Mouse (Mus musculus): ENCODE measurements around the gene Cdk2ap2. TPM values are rescaled to one million over a fixed set of nuclear protein-coding genes. Genes with fewer than 3 reads are reported as not detected.
A peak's percentile ranks its signal among the peaks of the same experiment; 100 is the strongest.

Cdk2ap2 gene
- total RNA-seq, 1 experiment from 2014 or later = 84.7 TPM

DNA sequence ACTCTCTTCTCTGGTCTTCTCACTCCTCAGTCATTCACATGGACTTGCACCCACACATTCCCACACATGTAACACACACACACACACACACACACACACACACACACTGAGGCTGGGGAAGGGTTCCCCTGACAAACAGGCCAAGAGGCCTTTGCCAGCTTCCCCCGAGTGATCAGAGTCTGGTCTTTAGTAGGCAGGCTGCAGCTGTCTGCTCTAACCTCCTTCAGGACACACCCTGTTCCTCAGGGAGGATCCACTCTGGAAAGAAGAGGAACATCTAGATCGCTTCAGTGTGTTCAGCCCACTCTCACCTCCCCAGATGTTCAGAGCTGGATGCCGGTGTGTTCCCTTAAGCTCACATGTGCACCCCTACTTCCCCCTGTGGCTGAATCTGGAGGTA lies 2.6 kb upstream of the Cdk2ap2 start:
- DNase-seq = no peak

DNA sequence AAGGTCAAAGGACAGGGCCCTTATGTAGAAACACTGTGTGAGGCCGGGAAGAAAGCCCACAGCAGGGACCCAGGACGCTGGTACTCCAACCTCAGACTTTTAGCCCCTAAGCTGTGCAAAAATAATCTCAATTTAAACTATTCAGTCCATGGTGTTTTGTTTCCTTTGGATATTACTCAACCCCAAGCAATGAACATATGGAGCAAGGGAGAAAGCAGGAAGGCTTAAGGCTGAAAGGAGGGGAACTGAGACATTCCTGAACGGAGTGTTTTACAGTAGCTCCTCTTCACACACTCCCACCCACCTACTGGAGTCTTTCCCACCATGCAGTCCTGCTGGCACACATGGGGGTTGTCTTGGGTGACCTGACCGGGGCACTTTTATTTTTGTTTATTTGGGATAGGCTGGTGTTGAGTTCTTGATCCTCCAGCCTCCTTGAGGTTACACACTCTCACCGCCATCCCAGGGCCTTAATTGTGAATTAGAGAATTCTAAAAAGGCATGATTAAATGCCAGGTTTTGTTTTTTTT lies 2.1 kb upstream of the Cdk2ap2 start:
- DNase-seq = no peak

DNA sequence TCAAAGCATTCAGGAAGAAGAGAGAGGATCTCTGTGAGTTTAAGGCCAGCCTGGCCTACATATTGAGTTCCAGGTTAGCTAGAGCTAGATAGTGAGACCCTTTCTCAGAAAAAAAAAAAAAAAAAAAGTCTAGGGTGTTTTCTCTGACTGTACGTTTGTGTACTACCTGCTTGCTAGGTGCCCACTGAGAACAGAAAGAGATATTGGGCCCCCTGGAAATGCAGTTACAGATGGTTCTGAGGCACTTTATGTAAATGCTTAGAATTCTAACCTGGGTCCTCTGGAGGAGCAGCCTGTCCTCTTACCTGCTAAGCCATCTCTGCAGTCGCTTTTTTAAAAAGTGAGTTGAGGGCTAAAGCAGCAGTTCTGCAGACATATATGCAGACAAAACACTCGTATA lies 1.2 kb upstream of the Cdk2ap2 start:
- no peak for DNase-seq

DNA sequence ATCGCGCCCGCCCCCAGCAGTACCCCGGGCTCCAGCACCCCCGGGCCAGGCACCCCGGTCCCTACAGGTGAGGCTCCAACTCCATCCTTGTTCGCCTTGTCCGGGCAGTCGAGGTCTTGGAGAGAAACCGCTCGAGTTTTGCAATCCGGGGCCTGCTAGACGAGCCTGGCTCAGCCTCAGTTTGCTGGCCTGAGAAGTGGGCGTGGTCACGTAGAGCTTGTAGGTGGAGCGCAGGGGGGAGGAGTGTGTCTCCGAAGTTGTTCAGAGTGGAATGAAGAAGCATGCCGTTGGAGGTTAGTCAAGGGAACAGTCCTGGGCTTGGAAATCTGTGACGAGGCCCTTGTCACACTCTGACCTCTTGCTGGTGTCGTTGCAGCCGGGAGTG lies 451 bp downstream of the Cdk2ap2 start:
- peak; percentile 80 for DNase-seq

DNA sequence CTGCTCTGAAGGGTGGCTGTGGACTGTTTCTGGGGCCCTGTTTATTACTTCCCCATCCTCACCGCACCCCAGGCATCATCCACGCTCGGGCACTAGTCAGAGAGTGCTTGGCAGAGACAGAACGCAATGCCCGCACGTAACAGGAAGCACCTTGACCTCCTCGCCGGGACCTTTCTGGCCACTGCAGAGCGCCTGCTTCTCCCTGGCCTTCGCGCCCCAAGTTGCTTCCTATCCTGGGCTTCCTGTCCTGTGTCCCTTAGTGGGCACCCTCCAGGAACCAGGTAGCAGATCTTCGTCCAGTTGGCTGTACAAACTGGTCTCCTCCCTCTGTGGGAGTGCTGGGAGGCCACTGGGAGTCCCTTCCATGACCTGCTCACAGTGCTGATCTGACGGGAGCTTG lies 1.4 kb downstream of the Cdk2ap2 start:
- no peak for DNase-seq

DNA sequence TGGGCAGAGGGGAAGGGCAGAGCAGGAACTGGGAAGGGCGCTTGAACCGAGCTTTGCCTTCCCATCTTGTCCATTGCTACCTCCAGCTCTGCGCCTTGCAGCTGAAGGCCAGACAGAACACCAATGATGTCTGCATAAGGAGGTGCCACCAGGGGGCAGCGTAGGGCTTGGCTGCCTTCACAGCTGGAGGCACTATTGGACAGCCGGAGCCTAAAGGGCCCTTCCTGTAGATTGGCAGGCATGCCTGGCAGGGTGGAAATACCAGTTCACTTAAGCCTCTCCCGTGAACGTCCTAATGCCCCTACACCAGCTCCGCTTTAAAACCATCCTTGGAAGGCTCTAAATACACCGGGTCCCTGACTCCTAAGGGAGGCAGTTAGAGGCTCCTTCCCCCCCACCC lies 2.1 kb downstream of the Cdk2ap2 start:
- DNase-seq = peak; percentile 94

DNA sequence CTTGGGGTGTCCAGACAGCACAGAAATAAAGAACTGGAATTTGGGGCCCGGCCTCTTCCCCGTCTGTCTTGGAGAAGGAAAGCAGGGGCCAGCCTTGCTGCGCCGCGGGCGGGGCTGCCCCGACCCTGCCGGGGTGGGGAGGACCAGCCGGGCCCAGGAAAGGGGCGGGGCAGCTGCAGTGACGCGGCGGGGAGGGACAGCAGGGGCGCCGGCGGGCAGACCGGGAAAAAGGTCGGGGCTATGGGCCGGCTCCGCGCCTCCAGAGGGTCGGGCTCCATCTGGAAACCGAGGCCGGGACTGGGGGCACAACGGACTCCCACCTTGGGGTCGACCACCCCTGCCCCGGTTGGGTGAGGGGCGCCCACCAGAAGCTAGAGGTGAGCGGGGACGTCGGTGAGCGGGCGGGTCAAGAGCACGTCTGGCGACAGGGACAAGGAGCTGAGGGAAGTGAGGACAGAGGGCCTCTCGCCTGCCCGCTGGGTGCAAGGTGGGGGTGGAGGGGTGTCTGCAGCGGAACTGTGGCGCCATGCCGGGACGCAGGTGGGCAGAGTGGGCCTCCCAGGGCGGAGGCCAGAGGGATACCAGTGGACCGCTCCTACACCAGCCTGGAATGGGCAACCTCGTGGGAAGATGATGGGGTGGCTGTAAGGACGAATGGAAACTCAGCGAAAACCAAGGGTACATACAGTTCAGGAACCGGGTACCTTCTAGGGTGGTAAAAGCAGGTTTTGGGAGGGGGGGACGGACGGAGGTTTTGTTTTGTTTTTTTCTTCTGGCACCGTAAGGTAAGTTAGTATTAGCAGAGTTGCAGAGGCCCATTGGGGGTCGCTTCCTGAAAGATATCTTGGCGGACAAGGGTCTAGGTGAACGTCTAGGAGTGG lies 3.1 kb downstream of the Cdk2ap2 start, which contains the start of gene Pitpnm1:
TSS of gene Pitpnm1 (plus strand) at position 162 of the 881 bp plus-strand sequence.
- peak; percentile 89 for DNase-seq

DNA sequence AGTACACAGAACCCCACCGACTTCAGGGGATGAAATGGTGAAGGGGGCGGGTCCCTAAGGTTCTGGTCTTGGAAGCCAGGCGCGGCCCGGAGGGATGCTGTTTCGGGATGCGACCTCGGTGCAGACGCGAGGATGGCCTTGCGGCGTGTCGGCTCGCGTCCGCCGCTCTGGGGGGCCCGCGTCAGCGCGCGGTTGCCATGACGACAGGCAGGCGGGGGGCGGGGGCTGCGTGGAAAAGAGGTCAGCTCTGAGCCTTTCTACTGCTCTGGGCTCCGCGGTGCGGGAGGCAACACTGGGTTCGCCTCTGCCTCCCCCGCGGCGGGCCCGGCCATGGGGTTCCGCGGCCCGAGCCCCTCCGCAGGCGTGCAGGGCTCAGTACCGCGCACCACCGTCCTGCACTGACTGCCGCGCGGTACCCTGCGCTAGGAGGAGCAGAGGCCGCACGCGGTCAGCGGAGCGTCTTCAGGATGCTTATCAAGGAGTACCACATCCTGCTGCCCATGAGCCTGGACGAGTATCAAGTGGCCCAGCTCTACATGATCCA lies 3.8 kb downstream of the Cdk2ap2 start:
- peak; percentile 72 for DNase-seq

DNA sequence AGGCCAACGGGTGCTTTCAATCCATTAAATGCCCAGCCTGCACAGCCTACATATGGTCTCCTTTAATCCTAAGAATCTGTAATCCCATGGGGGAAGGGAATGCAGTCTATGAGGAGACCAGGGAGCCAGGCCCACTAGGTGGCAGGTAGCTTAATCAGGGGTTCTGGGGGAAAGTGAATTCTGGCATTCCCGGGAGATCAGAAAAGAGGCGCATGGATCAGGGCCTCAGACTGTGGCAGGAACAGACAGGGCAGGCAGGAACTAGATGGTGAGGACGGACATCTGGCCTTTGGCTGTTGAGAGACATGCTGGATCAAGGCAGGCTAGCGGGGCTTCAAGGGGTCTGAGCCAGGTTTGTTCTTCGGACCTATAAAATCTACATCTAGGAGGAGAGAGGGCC lies 4.5 kb downstream of the Cdk2ap2 start:
- no peak for DNase-seq

DNA sequence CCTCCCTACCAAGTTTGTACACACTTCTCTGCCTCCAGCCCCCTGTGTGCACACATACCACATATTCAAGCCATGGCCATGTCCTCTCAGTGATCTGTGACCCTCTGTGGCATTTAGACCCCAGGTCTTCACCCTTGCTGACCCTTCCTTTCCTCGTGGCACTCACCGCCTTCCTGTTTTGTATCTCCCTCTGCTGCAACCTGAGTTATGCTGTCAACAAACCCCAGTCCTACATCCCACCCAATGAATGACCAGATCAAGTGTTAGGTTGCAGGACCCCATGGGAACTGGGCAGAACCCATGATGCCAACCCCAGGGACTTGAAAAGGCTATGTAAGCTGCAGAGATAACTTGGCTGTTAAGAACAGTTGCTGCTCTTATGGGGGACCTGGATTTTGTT lies 5.1 kb downstream of the Cdk2ap2 start:
- no peak for DNase-seq

DNA sequence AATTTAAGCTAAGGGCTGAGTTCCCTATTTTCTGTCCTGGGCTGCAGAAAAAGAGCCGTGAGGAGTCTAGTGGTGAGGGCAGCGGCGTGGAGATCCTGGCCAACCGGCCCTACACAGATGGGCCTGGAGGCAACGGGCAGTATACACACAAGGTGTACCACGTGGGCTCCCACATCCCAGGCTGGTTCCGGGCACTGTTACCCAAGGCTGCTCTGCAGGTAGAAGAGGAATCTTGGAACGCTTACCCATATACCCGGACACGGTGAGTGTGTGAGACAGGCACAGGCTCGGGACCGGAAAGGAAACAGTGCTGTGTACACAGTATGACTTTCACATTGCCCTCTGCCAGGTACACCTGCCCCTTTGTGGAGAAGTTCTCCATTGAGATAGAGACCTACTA lies 5.6 kb downstream of the Cdk2ap2 start:
- DNase-seq = no peak

DNA sequence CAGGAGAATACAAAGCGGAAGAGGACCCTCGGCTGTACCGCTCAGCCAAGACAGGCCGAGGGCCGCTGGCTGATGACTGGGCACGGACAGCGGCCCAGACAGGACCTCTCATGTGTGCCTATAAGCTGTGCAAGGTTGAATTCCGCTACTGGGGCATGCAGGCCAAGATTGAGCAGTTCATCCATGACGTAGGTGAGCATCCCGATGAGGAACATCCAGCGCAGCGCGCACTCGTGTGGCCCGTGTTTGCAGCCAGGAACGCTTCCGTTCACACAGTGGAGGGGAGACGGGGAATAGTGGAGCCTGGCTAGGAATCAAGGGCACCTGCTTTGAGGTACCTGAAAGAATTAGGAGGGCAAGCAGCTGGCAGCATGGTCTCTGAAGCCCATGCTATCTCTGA lies 6.3 kb downstream of the Cdk2ap2 start:
- DNase-seq = no peak

DNA sequence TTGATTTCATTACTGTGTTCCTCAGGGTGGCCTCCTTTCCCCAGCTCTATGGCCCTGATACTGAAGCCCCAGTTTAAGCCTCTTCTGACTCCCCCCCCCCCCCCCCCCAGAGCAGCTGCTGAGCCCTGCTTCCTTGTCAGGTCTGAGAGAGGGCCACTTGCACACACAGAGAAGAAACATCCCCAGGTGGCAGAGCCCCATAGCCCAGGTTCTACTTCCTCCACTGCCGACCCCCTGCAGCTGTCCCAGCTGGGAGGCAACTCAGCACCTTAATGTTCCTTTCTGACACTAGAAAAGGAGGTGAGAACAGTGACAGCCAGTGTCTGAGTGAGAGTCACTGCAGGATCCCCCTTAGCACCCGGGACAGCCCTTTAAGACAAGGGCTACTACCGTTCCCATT lies 6.8 kb downstream of the Cdk2ap2 start:
- DNase-seq = no peak

DNA sequence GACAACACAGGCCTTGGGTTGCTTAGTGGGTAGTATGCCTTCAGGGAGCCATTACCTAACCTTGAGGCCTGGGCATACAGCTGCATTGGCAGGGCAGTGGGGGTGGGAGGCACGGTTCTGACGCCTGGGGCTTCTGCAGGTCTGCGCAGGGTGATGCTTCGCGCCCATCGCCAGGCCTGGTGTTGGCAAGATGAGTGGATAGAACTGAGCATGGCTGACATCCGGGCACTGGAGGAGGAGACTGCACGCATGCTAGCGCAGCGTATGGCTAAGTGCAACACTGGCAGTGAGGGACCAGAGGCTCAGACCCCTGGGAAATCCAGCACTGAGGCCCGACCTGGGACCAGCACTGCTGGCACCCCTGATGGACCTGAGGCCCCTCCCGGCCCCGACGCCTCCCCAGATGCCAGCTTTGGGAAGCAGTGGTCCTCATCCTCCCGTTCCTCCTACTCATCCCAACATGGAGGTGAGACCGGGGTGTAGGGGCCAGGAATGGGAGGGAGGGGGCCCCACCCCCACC lies 7.8 kb downstream of the Cdk2ap2 start:
- DNase-seq = no peak

DNA sequence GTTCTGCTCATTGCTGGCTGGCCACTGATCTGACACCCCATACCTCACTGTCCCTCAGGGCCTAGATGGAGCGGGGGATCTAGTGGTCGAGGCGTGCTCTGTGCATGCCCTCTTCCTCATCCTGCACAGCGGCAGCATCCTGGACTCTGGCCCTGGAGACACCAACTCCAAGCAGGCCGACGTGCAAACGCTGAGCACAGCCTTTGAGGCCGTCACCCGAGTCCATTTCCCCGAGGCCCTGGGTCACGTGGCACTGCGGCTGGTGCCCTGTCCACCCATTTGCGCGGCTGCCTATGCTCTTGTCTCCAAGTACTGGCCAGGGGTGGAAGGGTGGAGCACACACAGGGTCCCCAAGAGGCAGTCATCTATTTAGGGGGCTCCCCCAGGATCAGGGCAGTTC lies 9.7 kb downstream of the Cdk2ap2 start:
- DNase-seq = no peak

DNA sequence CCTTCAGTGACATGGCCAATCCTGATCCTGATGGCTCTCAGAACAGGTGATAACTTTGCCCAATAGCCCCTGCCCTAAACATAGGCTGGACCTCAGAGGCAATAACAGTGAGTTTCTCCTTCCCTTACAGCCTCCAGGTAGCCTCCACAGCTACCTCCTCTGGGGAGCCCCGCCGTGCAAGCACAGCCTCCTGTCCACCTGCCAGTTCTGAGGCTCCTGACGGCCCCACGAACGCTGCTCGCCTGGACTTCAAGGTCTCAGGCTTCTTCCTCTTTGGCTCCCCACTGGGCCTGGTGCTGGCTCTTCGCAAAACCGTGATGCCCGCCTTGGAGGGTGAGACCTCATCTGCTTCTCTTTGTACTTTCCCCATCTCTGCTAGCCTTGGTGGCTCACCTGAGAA lies 11.6 kb downstream of the Cdk2ap2 start:
- no peak for DNase-seq

DNA sequence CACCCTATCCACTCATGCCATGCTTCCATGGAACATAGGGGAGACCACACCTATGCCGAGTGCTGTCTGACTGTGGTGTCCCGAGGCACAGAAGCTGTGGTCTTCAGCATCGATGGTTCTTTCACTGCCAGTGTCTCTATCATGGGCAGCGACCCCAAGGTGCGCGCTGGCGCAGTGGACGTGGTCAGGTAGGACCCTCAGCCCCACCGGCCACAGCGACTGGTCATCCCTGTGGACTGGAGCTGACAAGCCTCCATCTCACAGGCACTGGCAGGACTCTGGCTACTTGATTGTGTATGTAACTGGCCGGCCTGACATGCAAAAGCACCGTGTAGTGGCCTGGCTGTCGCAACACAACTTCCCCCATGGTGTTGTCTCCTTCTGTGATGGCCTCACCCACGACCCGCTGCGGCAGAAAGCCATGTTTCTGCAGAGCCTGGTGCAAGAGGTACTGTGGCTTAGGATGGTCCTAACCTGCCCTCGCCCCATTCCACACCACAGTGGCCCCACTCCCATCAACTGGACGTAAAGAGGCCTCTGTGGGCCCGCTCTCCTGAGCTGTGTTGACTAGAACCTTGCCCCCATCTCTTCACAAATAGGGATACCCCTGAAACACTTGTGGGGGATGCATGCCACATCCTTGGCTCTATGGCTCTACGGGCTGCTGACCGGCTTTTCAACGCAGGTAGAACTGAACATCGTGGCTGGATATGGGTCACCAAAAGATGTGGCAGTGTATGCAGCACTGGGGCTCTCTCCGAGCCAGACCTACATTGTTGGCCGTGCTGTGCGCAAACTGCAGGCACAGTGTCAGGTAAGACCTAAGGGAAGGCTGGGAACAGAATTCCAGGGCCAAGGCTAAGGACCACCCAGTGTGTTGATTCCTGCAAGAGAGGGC lies 15.3 kb downstream of the Cdk2ap2 start:
- DNase-seq = no peak

DNA sequence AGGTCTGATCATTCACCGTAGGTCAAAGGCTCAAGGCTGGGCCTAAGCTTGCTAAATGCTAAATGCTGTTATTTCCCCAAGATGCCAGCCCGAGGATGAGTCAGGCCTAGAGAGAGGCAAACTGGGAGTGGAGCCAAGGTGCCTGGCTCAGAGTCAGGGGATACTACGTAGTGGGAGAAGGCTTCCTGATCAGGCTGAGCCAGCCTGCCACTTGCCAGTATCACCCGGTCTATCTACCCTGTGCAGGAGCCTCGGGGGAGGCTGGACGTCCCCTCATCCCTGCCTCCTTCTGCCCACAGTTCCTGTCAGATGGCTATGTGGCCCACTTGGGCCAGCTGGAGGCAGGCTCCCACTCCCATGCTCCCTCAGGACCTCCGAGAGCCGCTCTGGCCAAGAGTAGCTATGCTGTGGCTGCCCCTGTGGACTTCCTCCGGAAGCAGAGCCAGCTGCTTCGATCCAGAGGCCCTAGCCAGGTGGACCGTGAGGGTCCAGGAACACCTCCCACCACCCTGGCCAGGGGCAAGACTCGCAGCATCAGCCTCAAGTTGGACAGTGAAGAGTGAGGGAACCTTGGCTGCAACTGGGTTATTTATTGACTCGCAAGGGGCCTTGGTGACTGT lies 16.3 kb downstream of the Cdk2ap2 start:
- peak; percentile 97 for DNase-seq

DNA sequence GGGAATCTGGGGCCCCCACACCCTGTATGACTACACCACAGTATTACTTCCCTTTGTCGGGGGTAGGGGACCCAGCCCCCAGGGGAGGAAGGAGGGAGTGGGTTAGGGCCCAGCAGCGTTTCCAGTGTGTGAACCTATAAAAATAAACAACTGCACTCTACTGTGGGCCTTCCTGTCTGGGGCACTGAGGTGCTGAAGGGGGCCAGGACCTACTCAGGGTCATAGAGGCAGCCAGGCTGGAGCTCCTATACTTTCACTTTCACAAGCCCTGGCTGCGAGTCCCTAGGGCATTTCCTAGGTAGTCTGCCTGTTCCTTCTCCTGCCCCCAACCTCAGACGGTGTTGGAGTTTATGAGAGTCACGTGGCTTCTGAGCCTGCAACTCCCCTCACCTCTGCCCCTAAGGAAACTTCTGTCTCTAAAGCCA lies 16.8 kb downstream of the Cdk2ap2 start:
- no peak for DNase-seq

DNA sequence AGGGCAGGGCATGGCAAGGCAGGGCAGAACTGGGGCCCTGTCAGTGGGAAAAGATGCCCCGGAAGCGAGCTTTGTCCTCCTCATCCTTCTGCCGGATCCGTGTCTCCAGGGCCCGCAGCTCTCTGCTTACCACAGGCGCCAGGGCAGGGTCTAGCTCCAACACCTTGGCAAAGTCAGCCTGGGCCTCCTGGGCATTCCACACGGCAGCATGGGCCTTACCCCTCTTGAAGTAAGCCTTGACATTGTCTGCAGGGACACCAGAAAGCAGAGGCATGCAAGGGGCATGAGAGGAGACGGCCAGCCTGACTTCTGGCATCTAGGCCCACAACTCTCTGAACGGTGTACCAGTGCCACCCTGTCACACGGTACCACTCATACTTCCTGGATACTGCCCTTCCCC lies 17.6 kb downstream of the Cdk2ap2 start:
- DNase-seq = no peak

DNA sequence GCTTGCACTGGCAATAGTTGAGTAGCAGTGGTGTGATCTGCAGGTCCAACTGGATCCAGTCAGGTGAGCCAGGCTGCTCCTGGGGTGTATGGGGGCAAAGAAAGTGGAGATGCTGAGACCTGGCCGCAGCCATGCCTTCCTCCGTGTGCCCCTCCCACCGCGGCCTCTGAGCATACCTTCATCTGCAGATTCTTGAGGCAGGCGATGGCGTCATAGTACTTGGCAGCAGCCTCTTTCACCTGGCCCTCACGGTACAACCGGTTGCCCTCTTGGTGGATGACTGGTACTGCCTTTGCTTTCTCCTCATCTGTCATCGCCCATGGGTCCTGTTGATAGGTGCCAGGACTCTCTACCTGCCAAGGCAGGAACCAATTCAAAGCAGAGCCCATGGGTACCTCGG lies 18.2 kb downstream of the Cdk2ap2 start:
- DNase-seq = no peak

DNA sequence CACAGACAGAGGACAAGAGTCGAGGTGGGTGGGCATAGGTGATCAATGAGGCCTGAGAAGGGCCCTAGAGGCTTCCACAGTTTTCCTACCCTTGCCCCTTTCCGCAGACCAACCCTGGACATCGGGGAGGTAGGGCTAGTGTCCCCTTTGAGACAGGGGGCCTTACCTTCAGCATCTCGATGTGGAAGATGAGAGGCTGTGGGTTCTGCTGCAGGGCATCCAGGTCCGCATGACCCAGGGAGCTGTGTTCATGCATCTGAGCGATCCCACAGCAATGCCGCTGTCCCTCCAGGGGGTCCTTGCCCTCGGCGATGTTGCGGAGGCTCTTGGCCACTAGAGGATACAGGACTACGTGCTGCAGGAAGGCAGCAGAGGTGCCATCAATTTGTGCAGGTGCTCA lies 18.8 kb downstream of the Cdk2ap2 start:
- DNase-seq = no peak

Data from adrenal gland, postnatal 25 days (tissue).